Mouse (Mus musculus): ENCODE results near the gene Cyp4f40.
"Not testable (repeated sequence)": the region's sequence is repeated elsewhere in the genome, so short reads cannot be mapped to it uniquely, and the experiment has no call there.

Gene Cyp4f40

GRCm38 (mm10) chr17:32658712-32659111, at the start of gene Cyp4f40:
TSS of gene Cyp4f40 (plus strand) at chr17:32658900.
- DNase-seq (ENCODE audit: low spot score) = no peak

DNA sequence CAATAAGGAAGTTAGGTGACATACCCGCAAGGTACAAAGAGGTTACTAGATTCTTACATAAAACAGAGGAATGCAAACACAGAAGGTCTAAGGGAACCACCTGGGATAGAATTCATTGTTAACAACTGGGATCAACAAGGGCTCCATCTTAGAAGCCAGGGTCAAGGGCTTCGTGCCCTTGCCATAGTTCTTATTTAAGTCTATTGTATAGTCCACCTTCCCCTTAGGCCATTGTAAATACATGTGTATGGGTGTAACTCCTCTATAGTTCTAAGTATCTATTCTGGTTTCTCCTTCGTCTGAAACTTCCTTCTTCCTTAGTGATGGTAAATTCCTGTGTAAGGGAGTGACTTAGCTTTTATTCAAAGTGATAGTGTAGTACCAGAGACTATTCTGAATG, 48.5 kb upstream of the Cyp4f40 start:
- DNase-seq (ENCODE audit: low spot score) = not testable (repeated sequence)

GRCm38 (mm10) chr17:32610896-32611295, 47.8 kb upstream of the Cyp4f40 start:
- no peak for DNase-seq (ENCODE audit: low spot score)

DNA sequence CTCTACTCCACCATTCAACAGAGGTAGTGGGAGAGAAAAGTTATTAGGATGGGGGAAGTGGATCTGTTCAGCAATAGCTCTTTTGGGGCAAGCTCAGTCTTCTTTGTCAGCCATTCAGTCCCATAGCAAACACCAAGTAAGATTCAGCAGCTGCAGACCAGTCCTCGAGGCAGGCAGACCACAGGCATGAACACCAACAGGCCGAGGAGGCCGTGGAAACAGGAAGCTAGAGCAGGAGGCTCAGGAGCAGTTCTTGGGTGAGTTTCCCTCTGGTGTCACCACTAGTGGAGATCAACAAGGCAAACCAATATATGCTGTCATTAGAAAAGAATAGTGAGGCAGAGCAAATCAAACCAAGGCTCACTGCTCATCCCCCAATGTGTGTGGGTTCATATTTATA, 46.3 kb upstream of the Cyp4f40 start:
- no peak for DNase-seq (ENCODE audit: low spot score)

- DNase-seq (ENCODE audit: low spot score) = no peak
Measured at GRCm38 (mm10) chr17:32617252-32617651, 41.4 kb upstream of the Cyp4f40 start.

DNA sequence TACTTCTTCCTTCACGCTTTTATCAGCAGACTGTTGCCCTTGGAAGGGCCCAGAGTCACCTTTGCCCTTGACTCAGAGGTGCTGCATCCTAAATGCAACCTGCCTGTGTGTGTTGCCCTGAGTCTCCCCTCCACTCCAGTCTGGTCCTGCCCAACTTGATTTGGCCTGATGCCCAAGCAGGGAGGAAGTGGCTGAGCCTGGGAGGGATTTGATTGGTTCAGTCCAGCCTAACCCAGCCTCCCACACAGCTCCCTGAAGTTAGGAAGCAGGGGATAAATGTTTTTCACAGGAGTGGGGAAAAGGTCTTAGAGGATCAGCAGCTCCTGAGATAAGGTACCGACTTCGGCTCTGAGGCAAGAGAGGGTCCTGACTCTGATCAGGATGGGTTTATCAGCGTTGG, 37.7 kb upstream of the Cyp4f40 start, which contains the start of gene Cyp4f37:
Gene Cyp4f37 (plus strand): TSS at position 292 of the 400 bp plus-strand sequence.
- not testable (repeated sequence) for DNase-seq (ENCODE audit: low spot score)

- not testable (repeated sequence) for DNase-seq (ENCODE audit: low spot score)
Measured at GRCm38 (mm10) chr17:32629726-32630125, 29.0 kb upstream of the Cyp4f40 start.

GRCm38 (mm10) chr17:32631936-32632335, 26.8 kb upstream of the Cyp4f40 start:
- DNase-seq (ENCODE audit: low spot score) = no peak

DNA sequence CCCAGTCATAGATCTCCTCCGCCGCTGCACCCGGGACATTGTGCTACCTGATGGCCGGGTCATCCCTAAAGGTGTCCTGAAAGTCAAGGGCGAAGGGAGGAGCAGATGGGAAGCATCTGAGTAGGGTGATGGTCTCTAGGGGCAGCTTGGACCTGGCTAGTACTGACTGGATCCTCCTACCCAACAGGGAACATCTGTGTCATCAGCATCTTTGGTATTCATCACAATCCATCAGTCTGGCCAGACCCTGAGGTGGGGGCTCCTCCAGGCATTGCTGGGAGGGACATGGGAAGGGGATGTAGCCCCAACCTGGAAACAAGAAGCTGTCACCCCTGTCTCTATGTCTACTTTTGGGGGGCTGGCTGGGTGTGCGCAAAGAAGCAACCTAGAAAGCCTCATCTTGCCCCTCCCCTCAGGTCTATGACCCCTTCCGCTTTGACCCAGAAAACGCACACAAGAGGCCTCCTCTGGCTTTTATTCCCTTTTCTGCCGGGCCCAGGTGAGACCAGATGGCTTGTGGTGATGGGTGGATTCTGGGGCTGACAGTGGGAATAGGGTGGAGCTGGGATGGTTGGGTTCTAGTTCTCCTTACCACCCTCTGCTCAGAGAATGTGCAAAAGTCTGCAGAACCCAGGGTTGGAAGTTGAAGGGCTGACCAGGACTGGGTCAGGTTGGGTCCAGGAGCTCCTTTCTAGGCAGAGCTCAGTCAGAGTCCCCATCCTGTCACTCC, 24.3 kb upstream of the Cyp4f40 start:
- DNase-seq (ENCODE audit: low spot score) = not testable (repeated sequence)

DNA sequence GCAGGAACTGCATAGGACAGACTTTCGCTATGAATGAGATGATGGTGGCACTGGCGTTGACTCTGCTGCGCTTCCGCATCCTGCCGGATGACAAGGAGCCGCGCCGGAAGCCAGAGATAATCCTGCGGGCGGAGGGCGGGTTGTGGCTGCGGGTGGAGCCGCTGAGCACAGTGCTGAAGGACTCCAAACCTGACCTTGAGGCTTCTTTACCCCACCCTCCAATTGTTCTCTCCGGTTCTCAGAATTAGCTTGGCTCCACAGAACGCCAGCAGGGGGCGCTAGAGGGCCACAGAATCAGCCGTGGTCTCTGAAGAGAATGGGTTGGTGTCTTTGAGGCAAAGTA, 23.8 kb upstream of the Cyp4f40 start:
- DNase-seq (ENCODE audit: low spot score) = peak; percentile 95

GRCm38 (mm10) chr17:32636341-32636740, 22.4 kb upstream of the Cyp4f40 start:
- peak; percentile 3 for DNase-seq (ENCODE audit: low spot score)

DNA sequence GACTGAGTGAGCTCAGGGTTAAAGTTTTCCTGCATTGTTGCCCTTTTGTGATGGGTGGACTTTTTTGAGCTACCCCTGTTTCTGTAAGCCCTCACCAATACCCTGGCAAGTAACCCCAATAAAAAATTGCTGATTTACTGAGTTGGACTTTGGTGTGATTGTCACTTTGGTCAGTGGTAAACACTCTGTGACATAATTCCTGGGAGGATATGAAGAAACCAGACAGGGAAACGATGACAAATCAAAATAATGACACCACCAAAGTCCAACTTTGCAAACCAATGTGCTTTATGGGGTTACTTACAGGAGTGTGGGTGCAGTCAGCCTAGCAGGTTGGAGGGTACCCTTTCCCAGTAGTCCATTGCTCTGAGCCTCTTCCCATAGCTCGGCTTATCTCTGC, 21.5 kb upstream of the Cyp4f40 start:
- no peak for DNase-seq (ENCODE audit: low spot score)

- no peak for DNase-seq (ENCODE audit: low spot score)
Measured at GRCm38 (mm10) chr17:32646631-32647030, 12.1 kb upstream of the Cyp4f40 start.

DNA sequence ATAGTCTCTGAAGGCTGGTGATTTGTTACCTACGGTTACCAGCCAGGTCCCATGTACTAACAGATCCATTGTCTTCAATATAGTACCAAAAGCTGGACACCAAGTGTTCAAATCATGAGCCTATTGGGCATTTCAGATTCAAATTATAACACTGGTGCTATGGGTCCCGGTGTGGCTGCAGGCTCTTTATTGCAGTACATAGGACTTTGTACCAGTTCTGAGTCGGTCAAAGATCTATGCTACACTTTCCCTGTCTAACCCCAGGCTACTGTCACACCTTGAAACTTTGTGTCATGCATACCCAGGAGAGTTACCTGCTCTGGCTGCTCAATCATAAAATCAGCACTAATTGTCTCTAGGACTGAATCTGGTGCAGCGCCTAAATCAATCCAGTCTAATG, 4.8 kb upstream of the Cyp4f40 start:
- DNase-seq (ENCODE audit: low spot score) = no peak

DNA sequence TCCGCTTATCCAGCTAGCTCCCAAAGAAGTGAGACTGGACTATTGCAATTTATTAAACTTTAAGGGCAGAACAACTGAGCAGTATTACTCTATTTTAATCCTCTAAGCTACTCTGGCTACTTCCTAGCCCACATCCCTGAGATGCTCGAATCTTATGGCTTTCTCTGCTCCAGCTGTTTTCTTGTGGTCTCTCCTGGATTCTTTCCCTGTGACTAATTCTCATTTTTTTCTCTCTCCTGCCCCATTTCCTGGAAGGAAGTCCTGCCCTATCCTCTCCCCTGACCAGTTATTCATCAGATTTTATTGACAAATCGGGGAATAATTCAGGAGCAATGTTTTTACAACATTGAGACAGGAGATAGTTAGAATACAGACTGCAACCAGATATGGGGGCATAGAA, 1.7 kb upstream of the Cyp4f40 start:
- no peak for DNase-seq (ENCODE audit: low spot score)

DNA sequence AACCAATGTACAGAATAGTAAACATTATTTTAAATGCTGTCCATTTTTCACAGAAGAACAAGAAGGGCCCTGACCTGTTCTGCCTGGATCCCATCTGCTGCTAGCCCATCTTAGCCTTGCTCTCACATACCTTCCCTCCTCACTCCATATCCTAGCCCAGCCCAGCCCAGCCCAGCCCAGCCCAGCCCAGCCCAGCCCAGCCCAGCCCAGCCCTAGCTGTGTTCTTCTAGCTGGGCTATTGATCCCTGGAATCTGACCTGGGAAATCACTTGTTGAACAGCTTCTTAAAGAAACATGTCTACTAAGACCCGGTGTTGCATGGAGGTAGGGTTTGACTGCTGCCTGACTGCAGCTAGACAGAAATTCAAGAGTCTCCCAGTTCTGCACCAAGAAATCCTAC, 454 bp upstream of the Cyp4f40 start:
- DNase-seq (ENCODE audit: low spot score) = no peak

- DNase-seq (ENCODE audit: low spot score) = no peak
Measured at GRCm38 (mm10) chr17:32673976-32674375, 15.3 kb downstream of the Cyp4f40 start.

DNA sequence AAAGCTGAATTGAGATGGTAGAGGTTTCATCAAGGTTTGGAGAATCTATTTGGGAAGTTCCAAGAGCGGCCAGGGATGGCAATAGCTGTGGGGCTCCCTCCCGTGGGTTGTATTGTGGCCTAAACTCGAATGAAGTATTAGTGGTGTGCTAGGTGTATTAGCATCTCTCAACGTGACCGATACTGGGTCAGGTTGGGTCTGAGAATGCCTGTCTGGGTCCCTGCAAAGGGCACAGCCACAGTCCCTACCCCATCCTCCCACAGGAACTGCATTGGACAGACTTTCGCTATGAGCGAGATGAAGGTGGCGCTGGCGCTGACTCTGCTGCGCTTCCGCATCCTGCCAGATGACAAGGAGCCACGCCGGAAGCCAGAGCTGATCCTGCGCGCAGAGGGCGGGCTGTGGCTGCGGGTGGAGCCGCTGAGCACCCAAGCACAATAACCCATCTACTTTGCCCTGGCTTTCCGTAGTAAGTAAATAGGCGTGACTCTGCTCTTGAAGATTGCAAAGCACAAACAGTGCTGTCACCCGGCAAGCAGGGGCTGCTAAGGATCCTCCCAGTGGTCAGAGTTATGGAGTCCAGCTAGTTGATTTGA, 17.4 kb downstream of the Cyp4f40 start:
- DNase-seq (ENCODE audit: low spot score) = peak; percentile 11

DNA sequence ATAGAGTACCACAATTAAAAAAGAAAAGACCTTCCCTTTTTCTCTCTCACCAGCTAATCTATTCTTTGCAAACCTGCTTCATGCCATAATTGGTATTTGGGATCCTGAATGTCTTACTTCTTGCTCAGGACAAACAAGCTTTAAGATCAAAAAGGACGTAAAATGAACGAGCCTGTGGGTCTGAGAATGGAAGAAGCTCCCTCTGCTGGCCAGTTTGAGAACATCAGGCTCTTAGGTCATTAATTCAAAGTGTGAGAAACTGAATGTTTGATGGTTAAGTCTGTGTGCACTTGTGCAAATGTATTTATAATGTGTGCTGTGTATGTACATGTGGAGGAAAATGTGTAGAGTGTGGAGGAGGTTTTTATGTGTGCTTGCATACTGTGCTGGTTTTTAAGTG, 21.7 kb downstream of the Cyp4f40 start:
- peak; percentile 73 for DNase-seq (ENCODE audit: low spot score)

DNA sequence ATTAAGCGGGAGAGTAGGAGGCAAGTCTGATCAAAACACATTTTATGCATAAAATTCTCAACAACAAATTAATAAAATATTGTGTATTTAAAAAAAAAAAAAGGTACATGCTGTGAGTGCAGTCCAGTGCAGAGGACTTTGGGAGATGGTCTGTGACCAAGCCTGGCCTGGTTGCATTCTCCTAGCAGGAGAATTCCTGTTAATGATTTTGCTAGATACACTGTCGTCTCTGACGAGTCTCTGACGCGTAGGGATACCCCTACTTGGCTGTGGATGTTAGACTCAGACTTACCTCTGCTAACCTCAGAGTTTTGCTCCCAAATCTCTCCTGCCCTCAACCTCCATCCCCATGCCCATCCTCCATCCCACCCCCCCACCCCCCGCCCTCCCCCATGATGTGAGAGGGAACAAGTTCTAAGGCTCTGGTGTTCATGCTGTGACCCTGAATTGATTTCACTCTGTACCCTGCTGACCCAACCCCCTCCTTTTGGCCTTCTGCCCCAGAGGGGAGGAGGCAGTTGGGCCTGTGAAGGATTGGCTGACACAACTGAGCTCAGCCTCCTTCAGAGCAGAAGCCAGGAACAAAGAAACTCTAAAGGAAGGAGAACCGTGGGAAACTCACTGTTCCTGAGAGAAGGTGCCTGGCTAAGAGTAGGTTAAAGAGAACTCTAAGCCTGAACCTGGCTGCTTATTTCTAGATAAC, 26.5 kb downstream of the Cyp4f40 start, which contains the start of gene Cyp4f15:
Gene Cyp4f15 (plus strand): TSS at position 580 of the 703 bp plus-strand sequence.
- peak; percentile 6 for DNase-seq (ENCODE audit: low spot score)

GRCm38 (mm10) chr17:32686722-32687121, 28.0 kb downstream of the Cyp4f40 start:
- no peak for DNase-seq (ENCODE audit: low spot score)

DNA sequence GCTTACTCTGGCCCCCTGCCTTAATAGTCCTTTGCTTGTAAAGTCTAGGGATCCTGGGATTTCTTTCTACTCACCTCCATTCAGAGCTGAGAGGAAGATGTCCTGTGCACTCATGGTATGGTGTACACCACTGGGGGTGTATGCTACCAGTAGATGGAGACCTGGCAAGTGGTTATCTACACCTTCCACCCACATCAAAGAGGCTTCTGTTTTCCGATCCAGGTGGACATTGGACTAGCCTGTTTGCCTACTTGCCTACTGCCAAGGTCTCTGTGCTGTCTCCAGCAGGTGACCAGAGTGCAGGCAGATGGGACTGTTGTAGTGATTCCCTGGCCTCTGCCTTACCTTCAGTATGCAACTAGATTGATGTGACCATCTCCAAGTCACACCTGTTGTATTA, 32.3 kb downstream of the Cyp4f40 start:
- DNase-seq (ENCODE audit: low spot score) = no peak

GRCm38 (mm10) chr17:32702826-32703225, 44.1 kb downstream of the Cyp4f40 start:
- DNase-seq (ENCODE audit: low spot score) = peak; percentile 35
